Mouse (Mus musculus): ENCODE data around the gene Art3.

Art3 gene

DNA sequence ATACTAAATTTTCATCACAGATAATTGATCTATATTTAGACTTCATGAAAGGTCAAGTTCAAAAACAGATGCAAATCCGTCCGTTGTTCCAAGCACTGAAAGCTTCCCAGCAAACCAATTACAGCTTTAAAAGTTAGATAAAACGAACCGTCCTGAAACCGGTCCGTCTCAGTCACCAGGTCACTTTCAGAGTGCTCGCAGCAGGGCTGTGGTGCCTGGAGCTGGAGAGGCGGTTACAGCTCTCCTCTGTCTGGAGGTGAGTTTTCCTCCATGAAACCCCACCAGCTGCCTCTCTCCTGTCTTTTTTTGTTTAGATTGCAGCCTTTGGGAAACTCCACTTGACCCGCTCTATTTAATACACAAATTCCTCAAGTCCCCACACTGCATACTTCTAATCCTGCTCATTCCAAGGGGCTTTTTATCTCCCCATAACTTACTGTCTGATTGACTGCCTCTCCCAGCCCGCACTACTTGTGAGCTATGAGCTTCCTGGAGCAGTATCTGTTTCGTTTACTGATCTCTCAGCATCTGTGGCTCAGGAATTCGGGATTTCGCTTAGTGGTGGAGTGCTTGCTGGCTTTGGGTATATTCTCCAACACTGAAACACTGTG lies 45.3 kb downstream of the Art3 start:
- DNase-seq (ENCODE audit: low spot score), result peak; percentile 24

DNA sequence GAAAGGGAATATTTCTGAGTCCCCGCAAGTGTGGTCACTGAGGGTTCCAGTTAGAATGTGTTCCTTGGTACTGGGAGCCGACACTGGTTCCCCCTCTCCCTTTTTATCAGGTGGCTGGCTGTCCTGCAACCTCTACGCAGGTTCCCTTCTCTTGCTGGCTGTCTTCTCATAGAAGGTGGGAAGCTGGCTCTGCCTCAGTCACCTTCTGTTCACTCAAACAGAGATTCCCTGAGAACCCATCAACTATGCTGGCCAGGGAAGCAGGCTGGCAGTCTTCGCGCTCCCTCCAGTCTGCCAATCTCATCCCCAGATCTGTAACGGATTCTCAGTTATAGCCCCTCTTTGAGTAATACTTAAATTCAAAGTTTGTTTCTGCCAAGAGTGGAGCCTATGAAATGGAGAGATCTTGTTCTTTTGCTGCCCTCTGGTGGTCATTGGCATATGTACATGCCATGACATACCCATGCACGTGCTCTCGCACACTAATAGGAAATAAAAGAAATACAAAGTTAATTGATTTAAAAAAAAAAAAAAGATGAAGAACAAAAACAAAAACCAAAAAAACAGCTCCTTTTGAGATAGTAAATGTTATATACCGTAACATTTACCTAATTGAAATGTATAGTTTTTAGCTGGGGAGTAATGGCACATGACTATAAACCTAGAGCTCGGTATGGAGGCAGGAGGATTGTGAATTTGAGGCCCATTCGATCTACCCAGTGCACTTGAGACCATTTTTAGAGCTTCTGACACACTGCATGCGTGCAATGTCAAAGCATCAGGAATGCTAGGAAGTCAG lies 50.1 kb downstream of the Art3 start:
- DNase-seq (ENCODE audit: low spot score), result no peak

DNA sequence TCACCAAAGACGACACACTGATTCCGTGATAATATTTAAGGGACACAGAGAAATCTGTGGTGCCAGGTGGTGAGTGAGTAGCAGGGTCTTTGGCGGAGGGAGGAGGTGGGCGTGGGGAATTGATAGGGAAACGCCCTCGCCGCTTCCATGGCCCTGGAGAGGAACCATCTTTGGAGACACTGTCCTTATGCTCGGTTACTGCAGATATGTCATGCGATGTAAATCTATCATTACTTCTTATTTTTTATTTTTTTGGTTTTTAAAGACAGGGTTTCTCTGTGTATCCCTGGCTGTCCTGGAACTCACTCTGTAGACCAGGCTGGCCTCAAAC lies 50.7 kb downstream of the Art3 start:
- DNase-seq (ENCODE audit: low spot score), result no peak

DNA sequence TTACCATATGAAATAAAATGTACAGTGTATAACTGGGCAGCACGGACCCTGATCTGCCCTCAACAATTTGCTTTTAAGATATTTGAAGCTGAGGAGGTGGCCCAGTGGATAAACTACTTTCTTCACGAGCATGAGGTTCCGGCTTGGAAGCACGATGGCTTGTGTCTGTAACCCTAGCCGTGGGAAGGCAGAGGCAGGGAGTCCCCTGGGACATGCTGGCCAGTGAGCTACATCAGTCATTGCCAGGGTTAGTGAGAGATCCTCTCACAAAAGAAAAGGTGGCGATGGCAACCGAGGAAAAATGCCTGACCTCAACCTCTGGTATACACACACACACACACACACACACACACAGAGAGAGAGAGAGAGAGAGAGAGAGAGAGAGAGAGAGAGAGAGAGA lies 52.1 kb downstream of the Art3 start:
- DNase-seq (ENCODE audit: low spot score), result no peak

DNA sequence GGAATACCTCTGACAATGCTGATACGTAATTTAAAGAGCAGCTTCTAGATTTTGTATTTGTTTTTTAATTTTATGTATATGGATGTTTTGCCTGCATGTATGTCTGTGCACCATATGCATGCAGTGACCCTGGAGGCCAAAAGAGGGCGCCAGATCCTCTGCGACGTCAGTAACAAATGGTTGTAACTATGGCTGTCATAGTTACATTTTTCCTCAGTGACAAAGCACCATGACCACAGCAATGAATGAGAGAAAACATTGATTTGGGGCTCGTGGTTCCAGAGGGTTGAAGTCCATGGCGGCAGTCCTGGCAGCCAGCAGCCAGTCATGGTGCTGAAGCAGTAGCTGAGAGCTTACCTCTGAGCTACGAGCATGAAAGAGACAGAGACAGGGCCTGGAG lies 53.2 kb downstream of the Art3 start:
- DNase-seq (ENCODE audit: low spot score), result no peak

DNA sequence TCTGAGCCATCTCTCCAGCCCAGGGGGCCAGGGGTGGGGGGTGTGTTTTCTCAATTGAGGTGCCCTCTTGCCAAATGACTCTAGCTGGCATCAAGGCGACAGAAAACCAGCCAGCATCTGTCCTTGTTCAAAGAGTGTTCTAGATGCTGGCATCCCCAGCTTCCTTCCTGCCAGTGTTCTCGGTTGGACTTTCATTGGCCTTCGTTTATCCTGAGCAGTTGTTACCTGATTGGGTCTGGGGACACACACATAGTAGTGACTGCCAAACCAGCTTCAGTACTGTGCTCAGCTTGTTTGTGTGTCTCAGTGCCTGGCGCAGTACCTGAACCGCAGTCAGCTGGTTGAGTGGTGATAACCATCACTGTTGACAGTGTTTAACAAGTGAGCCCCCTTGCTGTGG lies 54.5 kb downstream of the Art3 start:
- DNase-seq (ENCODE audit: low spot score), result no peak

DNA sequence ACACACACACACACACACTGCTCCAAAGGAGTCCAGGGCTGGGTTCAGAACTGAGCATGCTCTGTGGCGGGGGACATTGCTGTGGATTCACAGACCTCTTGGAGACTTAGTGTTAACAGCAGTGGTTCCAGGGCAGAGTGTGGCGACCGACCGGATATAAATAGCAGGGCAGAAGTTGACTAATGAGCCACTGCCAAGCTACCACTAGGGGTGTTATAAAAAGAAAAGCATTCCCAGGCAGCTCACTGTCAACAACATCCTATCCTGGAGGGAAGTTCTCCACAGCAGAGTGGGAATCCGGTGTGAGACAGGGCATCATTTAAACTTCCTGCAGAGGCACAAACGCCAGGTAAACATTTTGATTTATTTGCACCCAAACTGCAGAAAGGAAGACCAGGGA lies 55.0 kb downstream of the Art3 start:
- no peak for DNase-seq (ENCODE audit: low spot score)

DNA sequence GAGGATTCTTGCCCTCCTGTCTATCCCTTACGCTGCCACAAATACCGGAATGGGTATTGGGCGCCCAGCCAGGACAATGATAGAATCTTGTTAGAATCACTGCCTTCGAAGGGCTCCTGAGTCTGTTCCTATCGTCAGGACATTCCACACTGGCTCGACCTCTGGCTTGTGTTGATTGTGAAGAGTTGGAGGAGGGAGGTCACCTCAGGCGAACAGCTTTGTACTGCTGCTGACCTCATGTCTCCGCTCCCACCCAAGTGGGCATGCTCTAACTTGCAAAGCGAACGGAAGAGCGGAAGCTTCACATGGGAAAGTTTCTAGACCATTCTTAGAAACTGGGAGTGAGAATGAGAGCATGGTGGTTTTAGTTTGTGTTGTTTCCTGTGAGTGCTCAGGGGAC lies 55.8 kb downstream of the Art3 start:
- DNase-seq (ENCODE audit: low spot score), result no peak

DNA sequence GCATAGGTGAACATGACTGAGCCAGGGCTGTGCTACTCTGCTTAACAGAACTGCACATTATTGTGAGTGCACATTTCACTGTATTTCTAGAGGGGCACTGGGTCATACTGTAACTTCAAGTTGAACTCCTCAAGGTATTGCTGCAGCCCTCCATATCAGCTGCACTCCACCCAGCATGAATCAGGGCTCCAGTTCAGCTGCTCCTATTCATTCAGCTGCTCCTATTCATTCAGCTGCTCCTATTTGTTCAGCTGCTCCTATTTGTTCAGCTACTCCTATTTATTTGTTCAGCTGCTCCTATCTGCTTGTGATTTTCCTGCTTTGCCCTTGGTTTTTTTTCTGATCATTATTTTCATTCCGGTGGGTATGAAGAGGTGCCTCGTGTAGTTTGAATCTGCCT lies 58.4 kb downstream of the Art3 start:
- DNase-seq (ENCODE audit: low spot score), result no peak

DNA sequence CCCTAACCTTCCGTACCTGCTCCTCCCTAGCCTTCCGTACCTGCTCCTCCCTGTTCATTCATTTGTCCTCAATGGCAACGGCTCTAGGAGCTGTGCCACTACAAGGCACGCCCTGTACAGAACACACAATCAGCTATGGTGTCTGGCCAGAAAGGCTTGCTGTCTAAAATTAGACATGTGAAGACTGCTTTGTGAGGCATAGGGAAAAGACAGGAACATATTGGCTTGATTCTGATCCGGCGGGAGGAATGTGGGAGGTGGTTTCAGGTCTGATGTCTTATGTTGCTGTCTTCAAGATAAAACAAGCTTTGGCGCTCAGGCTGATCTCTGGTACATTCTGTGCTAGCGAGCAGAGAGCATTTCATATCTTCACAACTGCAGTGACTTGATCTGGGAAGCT lies 59.0 kb downstream of the Art3 start:
- DNase-seq (ENCODE audit: low spot score), result no peak

DNA sequence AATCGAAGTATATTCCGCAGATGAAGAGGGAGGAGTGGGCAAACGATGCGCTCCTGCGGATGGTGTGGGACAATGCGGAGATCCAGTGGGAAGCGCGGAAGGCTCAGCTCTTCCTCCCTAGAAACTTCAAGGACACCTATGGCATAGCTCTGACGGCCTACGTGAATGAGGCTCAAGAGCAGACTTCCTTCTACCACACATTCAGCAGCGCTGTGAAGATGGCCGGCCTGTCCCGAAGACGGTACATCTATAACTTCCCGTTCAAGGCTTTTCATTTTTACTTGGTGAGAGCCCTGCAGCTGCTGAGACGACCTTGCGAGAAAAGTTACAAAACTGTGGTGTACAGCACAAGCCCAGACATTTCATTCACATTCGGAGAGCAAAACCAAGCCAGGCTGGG lies 60.9 kb downstream of the Art3 start:
- DNase-seq (ENCODE audit: low spot score), result no peak

DNA sequence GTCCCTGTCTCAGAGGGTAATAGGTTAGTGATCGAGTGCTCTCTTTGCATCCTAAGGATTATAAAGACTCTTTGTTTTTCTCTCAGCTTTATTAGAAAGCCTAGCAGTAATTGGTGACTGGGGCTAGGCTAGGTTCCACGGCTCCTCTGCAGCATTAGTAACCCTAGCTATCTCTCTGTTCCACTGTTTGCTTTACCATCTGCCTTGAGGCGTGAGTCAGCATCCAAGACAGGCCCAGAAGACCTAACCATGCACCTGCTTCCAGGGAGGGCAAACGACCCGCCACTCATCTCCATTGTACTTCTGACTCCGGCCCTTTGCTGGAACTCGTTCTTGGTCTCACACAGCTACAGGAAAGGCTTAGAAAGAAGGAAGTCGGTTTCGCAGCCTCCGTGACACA lies 62.2 kb downstream of the Art3 start:
- no peak for DNase-seq (ENCODE audit: low spot score)

DNA sequence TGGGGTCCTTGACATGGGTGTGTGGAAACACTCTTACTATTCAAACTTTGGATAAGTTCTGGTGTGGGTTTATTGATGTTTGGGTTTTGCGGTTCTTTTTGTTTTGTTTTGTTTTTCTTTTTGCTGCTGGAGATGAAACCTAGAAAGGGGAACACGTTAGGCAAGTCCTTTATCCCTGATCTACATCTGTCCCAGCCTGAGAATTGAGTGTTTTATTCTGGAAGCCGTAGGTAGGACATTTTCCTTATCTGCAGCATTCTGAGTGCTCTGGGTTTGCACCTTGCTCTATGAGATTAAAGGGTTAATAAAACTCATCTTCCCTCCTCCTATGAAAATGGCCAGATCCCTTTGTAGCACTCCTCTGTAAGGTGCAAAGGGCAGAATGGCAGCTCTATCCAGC lies 64.1 kb downstream of the Art3 start:
- DNase-seq (ENCODE audit: low spot score), result no peak

DNA sequence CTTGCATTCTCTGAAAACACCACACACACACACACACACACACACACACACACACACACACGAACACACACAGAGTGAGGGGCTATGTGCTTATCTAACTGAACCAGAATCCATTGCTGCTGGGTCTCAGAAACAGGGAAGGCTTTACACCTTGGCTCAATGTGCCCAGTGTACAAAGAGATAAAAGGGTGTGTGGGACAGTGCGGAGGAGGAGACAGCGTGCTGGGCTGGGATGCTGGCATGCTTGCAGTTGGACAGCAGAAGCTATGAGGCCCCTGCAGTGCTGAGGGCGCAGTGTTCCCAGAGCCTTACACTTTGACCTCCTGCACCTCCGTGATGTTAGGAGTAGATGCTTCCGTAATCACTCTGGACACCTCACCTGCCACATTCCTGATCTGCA lies 64.8 kb downstream of the Art3 start:
- peak; percentile 38 for DNase-seq (ENCODE audit: low spot score)

DNA sequence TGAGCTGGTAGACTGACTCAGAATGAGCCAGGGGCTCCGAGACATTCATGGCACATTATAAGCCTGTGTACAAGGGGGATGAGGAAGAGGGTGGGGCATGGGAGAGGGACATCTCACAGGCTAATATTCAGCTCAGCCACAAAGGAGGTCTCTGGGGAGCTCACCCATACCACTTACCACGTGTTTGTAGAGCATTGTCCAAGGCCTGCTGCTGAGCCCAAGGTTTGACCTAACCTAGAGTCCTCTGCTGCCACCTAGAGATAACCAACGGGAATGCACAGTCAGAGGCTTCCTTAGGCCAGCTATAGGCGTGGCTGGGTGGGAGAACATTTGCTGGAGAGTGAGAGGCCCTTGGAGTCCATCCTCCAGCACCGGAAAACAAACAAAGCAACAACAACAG lies 66.5 kb downstream of the Art3 start:
- DNase-seq (ENCODE audit: low spot score), result peak; percentile 80

DNA sequence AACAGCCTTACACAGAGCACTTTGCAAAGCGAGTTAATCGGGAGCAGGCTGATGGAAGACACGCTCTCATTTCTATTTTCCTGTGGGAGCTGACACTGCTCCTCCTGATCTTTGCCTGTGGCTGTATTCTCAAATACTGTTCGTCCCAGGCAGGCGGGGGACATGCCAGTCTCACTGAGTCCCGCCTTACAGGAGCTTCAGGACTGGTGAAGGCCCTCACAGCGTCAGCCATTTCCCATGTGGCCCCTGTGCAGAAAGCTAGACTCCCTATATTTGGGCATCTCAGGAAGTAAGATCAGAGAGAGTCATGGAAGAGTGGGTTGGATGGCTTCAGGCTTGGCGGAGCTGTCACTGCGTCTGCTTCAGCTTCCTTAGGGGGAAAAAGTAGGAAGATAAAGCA lies 71.2 kb downstream of the Art3 start:
- DNase-seq (ENCODE audit: low spot score), result no peak

DNA sequence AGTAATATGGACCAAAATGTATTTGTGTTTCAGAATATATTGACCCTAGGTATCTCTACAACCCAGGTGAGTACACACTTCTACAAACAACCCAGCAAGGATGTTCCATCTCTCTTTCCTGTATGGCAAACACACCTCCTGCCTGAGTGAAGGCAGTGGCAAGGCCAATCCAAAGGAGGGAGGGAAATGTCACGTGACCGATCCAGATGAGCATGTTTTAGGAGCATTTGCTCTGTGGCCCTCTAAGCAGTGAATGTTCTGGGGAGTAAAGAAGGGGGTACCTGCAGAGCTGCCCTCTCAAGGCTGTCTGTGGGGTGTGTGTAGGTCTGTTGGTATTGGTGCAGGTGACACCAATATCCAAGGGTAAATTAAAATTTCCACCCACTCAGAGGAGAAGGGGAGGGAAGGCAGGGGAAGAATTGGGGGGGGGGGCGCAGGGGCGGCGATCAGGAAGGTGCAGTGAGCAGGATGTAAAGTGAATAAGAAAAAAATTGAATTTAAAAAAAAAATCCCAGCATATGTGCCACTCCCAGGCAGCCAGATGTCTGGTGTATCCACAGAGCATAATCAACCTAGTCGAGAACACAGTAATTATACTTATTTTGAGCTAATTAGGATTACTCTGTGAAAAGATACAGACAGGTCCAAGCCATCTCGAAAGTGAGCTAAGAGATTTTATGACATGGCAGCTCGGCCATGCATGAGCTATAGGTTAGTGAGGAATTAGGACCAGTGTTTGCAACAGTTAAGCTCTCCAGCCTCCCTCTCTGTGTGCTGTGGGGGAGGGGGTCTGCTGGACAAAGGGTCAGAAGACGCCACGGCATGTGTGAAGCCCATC lies 72.2 kb downstream of the Art3 start:
- no peak for DNase-seq (ENCODE audit: low spot score)

DNA sequence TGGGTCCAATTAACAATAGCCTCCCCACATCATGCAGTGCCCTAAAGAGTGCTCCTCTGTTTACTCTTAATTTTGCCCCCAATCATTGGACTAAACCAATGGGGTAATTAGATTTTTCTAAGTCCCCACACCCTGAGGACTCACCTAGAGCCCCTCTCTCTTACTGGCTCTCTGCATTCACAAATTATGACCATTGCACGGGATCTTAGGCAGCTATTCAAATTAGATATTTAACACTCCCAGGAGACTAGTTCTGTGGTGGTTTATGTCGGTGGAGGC lies 72.7 kb downstream of the Art3 start:
- no peak for DNase-seq (ENCODE audit: low spot score)

DNA sequence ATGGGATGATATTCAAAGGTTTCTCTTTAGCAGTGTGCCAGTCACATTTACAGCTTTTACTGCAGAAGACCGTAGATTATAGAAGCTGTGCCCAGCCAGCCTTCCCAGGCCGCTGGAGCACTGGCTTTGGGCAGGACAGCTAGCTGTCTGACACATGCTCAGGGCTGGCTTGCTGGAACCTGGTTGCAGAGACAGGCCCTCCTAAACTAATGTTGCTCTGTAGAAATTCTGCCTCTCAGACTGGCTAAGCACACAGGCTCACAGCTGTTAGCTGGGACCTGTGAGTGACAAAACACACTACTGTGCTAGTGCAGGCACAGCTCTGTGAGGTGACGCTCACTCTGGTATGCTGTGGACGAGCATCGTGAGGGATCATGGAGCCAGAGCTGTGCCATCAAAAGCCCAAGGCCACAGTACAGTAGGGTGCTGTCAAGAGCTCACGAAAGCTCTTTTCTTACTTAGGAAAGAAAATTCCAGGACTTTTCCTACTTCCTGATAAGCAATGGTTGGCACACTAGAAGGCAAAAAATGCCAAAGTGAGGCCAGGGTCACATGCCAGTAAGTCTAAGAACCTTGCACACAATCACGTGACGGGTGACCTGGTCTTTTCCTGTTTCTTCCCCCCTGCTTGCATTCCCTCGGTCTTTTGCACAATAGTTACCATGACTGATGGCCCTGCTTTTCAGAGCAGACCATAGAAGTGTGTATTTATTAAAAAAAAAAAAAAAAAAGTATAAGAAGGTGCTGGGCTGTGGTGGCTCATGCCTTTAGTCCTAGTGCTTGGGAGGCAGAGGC lies 77.9 kb downstream of the Art3 start:
- no peak for DNase-seq (ENCODE audit: low spot score)

DNA sequence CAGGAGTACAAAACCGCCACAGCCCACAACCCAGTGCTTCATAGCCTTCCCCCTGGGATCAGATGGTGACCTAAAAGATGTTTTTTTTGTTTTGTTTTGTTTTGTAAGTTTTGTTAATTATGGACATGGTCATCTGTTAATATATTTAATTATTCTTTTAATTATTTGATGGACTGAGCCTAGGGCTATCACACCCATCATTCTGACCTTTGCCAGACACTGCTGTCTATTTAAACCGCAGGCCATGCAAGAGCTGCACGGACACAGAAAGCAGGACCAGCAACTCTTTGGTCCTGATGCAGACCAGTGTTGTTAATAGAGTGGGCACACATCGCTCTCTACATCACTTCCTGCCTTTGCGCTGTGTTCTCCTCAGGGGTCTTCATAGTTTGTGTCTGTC lies 78.9 kb downstream of the Art3 start:
- no peak for DNase-seq (ENCODE audit: low spot score)

DNA sequence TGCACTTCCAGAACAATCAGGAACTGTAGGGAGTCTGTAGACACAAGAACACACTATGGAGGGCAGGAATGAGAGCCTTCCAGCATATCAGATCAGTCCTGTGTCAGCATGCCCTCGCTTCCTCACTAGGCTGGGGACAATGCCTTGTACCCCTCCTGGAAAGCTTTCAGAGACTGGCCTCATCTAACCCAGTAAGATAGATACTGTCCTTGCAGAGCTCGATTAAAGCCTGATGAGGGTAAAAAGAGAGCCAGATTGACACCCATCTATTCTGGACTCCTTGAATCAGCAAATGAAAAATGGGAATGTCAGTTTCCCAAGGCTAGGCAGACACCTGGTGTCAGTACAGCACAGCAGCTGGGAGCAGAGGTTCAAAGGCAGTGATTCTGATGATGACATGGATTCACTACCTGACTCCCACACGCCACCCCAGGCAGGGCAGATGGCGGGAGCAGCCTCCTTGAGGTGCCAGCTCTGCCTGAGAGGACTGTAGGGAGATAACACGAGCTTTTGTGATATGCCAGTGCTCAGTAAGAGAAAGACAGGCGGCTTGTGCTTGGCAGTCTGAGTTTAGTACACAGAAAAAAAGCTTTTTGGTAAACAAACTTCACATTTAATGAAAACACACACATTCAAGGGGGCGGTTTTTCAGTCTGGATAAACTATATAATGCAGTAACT lies 80.0 kb downstream of the Art3 start:
- no peak for DNase-seq (ENCODE audit: low spot score)

DNA sequence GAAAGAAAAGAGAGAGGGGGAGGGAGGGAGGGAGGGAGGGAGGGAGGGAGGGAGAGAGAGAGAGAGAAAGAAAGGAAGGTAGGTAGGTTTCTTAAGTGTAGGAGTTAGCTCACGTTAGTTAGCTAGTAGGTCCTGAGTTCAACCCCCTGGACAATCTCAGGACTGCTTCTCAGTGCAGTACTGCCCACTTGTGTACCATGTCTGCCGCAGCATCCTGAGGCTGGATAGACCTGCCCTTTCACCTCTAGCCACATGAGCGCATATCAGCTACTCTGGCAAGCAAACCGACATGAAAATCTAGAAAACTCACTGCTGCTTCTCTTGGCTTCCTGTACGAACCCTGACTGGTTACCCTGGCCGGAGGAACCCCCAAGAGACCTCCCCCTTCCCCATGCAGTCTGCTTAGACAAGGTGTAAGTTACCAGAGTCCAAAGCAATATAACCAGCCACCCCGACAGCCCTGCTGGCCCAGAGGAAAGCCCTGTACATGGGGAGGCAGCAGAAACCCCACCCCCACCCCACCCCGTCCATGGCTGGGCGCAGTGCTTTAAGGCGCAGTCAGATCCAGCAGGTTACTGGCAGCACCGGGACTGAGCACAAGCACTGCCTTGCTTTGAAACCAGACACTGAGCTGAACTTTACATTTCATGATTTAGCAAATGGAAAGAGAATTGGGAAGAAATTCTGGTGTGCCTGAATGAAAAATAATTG lies 81.8 kb downstream of the Art3 start:
- no peak for DNase-seq (ENCODE audit: low spot score)

Measured in yolk sac, embryonic 10.5 days (tissue).